Mouse (Mus musculus): ENCODE measurements around the gene Prr36.

DNA sequence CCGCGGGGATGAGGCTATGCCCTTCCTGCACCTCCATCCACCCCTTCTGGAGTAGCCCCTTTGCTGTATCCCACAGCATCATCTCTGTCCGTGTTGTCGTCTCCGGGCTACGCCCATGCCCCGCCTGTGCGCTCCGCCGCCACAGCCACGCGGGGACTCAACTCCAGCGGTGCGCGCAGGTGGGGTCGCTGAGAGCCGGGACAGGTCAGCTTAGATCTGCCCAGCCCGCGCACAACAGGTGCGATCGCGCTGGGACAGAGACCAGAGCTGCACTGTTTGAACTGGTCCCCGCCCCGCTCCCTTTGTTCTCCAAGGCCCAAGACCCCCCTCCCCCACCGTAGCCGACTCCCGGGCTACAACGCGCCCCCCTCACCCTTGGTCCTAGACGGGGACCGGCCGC, 41.4 kb upstream of the Prr36 start:
- TF ChIP-seq POLR2A (IDR thresholded peaks at IDR 0.05; ENCODE audit: control insufficient read depth in 1 of 2, insufficient read depth in 1 of 2, low read depth in 1 of 2, low read length in 2 of 2, poor library complexity in 1 of 2) (no peak), CTCF (IDR thresholded peaks at IDR 0.05 in 2 of 3, conservative IDR thresholded peaks at IDR 0.05 in 1 of 3; ENCODE audit: control insufficient read depth in 1 of 3, insufficient read depth in 1 of 3, low read depth in 2 of 3, low read length in 3 of 3, poor library complexity in 1 of 3, severe bottlenecking in 1 of 3) (no peak), GATA1 (IDR thresholded peaks at IDR 0.05; ENCODE audit: low read depth, low read length) (no peak), ZMIZ1 (IDR thresholded peaks at IDR 0.05; ENCODE audit: low read depth, low read length) (no peak), ETS1 (IDR thresholded peaks at IDR 0.05; ENCODE audit: low read depth, low read length) (no peak), ZNF384 (IDR thresholded peaks at IDR 0.05; ENCODE audit: low read depth, low read length) (no peak), MAX (IDR thresholded peaks at IDR 0.05; ENCODE audit: low read length) (no peak), ZC3H11A (IDR thresholded peaks at IDR 0.05; ENCODE audit: low read depth, low read length) (no peak), TCF12 (IDR thresholded peaks at IDR 0.05; ENCODE audit: low read depth, low read length) (no peak)

Data from MEL (cell line).